Mouse (Mus musculus): Measurements from ENCODE around the gene Gm20388.
"Not testable (repeated sequence)": the region's sequence is repeated elsewhere in the genome, so short reads cannot be mapped to it uniquely, and the experiment has no call there.

Gm20388 gene

GRCm38 (mm10) chr8:123234918-123235519 is 3324.4 kb downstream of the Gm20388 start:
- DNase-seq (ENCODE audit: low spot score in 2 of 2): peak; percentile 57 to 73

GRCm38 (mm10) chr8:123235520-123236497 is 3325.2 kb downstream of the Gm20388 start, which contains the start of gene Spata2l:
Spata2l (minus strand) TSS chr8:123236233.
- peak; percentile 57 to 73 for DNase-seq (ENCODE audit: low spot score in 2 of 2)

DNA sequence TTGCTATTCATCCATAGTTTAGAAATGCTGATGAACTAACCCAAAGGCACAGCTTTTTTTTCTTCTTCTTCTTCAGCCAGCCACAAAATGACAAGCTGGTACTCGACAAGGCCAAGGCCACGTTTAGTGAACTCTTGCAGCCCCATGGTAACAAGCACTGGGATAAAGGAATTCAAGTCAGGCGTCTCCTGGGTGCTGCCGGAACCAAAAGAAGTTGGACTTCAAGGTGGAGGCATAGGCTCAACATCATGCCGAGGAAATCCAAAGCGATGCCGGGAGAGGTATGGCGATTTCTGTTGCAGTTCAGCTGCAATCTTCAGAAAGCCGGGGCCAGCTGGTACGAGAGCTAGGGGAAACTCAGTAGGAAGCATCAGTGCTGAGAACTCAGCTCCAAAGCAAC is 3328.8 kb downstream of the Gm20388 start:
- DNase-seq (ENCODE audit: low spot score in 2 of 2): no peak

DNA sequence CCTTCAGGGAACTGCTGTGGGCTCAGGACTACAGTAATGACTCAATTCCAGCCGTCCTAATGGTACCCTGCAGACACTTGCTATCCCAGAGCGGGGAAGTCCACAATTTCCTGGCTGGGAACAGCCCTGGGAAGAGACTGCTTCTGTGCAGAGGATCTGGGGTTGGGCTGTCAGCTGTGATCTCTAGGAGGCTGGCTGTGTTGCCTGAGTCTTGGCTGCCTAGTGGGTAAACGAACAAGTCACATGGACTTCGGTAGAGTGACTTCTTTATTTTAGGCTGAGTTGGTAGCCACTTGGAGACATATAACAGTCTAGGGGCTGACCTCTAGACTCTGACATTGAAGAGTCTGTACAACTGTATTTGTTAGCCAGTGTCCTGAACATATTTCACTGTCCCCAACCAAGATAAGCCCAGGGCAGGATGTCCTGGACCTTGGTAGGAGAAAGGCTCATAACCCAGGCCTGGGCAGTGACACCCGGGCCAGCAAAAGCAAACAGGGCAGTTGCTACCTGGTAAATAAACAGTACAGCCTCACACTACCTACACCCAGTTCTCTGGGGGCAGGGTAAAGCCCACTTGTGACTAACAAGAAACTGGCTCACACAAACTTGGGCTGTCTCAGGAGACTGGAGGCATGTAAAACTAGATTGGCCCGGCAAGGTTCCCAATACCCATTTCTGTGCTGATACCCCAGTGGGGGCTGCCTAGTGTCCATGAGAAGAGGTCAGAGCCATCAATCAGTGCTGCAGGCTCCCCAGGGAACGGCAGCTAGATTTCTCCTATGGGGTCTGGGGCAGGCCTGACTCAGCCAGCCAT is 3331.7 kb downstream of the Gm20388 start:
- DNase-seq (ENCODE audit: low spot score in 2 of 2): no peak

GRCm38 (mm10) chr8:123243053-123243452 is 3332.4 kb downstream of the Gm20388 start:
- DNase-seq (ENCODE audit: low spot score in 2 of 2): no peak

DNA sequence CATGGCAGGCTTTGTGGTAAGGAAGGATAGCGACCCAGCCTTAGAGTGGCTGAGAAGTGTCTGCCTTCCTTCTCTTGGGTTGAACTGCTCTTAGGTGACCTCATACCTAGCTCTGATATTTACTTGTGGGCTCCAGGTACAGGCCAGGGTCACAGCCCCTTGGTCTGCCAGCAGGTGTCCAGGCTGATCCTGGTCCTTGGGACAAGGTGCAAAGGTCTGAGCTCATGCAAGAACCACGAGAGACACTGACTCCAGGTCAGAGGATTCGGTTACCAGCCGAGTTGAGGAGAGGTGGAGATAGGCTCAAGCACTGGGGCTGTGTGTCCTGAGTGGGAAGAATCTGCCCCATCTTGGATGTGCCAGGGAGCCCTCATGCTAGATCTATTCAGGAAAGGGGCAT is 3333.7 kb downstream of the Gm20388 start:
- DNase-seq (ENCODE audit: low spot score in 2 of 2): no peak

GRCm38 (mm10) chr8:123245543-123245942 is 3334.9 kb downstream of the Gm20388 start:
- no peak for DNase-seq (ENCODE audit: low spot score in 2 of 2)

GRCm38 (mm10) chr8:123247748-123248147 is 3337.1 kb downstream of the Gm20388 start:
- DNase-seq (ENCODE audit: low spot score in 2 of 2): no peak

GRCm38 (mm10) chr8:123248596-123248995 is 3338.0 kb downstream of the Gm20388 start:
- DNase-seq (ENCODE audit: low spot score in 2 of 2): no peak

DNA sequence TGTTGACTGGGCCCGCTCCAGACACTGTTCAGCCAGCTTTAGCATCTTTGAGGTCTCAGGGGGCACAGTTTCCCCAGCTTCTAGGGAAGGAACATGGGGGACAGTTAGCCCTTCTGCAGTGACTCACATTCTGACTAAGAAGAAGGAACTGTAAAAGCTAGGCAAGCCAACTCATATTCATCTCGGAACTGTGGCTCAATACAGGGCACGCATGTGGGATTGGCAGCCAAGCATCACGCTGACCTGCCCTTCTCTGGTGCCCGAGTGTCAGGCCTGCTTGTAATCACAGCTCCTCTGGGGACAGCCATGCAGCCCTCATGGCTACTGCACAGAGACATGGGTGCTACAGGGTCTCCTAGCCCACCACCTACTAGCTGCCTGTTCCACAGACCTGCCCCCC is 3340.3 kb downstream of the Gm20388 start:
- DNase-seq (ENCODE audit: low spot score in 2 of 2): no peak

DNA sequence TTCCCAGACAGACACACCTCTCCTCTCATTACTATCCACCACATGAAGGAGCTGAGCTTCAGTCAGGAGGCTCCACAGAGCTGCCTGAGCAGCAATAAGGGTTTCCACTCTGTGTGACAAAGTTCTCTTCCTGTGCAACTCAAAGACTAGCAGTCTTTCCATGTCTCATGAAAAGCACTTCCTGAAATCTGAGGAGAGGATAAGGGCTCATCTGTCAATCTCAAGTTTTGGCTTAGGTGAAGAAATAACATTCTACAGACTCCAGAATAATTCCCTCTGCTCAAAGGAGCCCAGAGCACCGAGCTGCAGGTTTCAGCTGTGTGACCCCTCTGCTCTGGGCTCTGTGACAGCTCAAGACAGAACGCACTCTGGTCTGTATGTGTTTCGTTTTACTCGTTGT is 3342.3 kb downstream of the Gm20388 start:
- DNase-seq (ENCODE audit: low spot score in 2 of 2): no peak

DNA sequence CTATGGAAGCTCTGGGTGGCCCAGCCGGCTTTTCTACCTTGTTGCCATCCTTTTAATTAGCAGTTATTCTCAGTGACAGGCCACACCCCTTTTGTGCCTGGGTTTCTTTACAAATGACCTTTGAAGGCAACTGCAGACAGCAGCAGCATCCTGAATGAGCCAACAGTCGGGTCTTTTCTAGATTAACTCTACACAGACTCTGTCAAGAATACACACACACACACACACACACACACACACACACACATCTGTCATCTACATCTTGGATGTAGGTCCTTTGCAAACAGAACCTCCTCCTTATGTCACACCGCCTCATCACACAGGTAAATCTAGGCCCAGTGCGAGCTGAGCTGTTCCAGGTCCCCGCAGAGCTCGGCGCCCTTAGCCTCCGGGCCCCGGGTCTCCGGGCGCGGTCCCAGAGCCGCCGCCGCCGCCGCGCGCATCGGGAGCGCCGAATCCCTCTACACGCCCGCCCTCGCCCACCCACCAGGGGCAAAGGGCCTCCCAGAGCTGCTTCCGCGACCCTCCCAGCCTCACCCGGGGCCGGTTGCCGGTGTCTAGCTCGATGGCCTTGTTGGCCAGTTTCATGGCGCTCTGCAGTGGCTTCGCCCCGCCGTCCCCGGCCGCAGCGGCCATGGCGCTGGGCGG is 3342.9 kb downstream of the Gm20388 start:
- no peak for DNase-seq (ENCODE audit: low spot score in 2 of 2)

DNA sequence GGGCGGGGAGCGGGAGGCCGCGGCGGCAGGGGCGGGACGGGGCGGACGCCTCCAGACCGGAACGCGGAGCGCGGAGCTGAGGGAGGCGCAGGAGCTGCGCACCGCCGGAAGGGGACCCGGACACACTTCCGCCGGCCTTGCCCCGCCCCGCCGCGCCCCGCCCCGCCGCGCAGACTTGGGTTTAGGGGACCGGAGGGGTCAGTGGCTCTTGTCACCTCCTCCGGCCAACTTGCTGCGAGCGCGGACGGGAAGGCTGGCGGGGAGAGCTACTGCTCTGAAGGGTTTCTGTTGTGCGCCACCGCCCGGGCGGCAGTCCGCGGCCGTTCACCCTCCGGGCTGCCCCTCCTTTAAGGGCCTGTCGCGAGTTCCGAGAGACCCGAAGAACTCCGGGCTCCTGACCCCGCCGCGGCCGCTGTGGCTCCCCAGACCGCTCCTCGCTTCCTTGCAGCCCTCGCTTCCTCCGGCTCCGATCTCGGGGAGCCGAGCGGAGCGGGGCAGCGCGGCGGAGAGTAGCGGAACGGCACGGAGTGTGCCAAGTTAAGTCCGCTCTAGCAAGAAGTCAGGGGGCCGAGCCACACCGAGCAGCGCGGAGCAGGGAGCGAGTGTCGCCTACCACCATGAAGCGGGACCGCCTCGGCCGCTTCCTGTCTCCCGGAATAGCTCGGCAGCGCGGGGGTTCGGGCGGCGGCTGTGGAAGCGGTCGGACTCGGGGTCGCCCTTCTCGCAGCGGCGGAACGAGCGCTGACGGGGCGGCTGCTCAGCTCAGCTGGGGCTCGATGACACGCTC is 3343.7 kb downstream of the Gm20388 start, which contains the start of the genes Zfp276 and Vps9d1:
Zfp276 (plus strand) TSS at position 97 of the 787 bp plus-strand sequence.
Vps9d1 (minus strand) TSS at position 250 of the 787 bp plus-strand sequence.
- peak; percentile 60 to 74 for DNase-seq (ENCODE audit: low spot score in 2 of 2)

- no peak for DNase-seq (ENCODE audit: low spot score in 2 of 2)
These were observed 3344.5 kb downstream of the Gm20388 start for GRCm38 (mm10) chr8:123255170-123255569.

- no peak for DNase-seq (ENCODE audit: low spot score in 2 of 2)
These were observed 3346.5 kb downstream of the Gm20388 start for GRCm38 (mm10) chr8:123257114-123257513.

- DNase-seq (ENCODE audit: low spot score in 2 of 2): not testable (repeated sequence)
These were observed 3347.0 kb downstream of the Gm20388 start for GRCm38 (mm10) chr8:123257593-123257992.

DNA sequence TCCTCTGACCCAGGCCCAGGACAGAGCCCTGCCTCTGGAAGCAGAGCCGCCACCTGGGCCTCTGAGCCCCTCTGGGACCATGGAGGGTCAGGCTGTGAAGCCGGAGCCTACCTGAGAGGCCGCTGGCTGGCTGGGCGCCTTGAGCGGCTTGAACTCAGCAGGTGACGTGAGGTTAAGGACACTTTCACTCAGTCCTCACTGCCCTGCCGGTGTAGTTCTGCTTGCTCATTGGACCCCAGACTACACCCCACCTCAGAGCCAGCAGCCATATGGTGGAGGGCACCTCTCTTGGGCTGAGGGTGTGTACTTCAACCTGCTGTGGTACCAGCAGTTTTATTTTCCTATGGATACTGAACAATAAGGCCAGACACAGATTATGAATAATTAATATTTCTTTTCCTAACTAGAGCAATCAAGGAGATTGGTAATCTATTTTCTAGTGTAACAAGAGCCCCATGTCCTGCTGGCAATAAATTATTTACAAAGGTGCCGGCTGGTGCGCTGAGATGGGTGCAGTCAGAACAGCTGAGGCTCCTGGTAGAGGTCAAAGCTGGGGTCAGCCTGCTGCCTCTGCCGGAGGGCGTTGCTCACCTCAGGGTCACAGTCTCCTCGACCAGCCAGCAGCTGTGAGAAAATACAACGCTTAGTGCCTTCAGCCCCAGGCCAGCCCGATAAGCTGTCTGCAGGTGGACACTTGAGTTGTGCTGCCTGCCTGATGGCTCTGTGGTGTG is 3357.4 kb downstream of the Gm20388 start:
- no peak for DNase-seq (ENCODE audit: low spot score in 2 of 2)

- no peak for DNase-seq (ENCODE audit: low spot score in 2 of 2)
These were observed 3360.5 kb downstream of the Gm20388 start for GRCm38 (mm10) chr8:123271147-123271546.

- DNase-seq (ENCODE audit: low spot score in 2 of 2): no peak
These were observed 3361.3 kb downstream of the Gm20388 start for GRCm38 (mm10) chr8:123271901-123272300.

DNA sequence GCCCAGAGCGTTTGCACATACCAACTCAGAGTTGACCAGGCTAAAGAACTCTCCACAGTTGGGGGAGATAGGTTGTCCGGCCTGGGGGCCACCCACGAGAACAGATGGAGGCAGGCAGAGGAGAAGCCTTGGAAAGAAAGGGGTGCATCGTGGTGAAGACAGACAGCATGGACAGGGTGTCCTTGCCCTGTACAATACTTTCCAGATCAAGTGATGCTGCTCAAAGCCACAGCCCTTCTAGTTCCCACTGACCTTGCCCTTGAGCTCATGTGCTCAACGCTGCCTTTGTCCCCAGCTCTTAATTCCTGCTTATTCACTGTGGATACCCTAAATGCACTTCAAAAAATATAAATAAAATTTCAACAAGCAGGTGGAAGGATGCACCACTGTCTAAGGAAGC is 3363.8 kb downstream of the Gm20388 start:
- no peak for DNase-seq (ENCODE audit: low spot score in 2 of 2)

Data from frontal cortex, postnatal 25 days (tissue).